Mouse (Mus musculus): ENCODE results near the gene Scand1.

The Scand1 gene

DNA sequence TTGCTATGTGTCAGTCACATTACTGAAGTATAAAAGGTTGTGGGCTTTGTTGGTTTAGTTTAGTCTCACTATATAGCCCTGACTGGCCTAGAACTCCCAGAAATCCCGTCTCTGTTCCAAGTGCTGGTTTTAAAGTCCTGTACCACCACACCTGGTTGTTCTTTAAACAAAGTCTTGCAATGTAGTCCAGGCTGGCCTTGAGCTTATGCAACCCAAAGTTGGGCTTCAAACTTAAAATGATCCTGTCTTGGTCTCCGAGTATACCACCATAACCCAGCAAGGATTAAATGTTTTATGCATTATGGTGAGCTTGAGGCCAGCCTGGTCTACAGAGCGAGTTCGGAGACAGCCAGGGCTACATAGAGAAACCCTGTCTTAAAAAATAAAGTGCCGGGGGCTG, 2.6 kb downstream of the Scand1 start:
- DNase-seq (ENCODE audit: extremely low spot score, low spot score) = no peak

DNA sequence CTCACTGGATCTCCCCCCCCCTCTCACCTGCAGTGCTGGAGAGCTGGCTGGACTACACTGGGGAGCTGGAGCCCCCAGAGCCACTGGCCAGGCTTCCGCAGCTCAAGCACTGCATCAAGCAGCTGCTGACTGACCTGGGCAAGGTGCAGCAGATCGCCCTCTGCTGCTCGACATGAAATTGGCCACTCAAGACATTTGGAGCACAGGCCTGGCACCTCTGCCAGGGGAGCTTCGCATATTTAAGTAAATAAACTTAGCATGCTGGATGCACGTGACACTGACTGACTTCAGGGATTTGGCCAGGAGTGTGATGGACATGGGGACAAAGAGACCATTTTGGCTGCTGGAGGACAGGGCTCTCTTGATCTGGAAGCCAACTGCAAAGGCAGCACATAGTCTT, 5.2 kb downstream of the Scand1 start:
- DNase-seq (ENCODE audit: extremely low spot score, low spot score) = no peak

DNA sequence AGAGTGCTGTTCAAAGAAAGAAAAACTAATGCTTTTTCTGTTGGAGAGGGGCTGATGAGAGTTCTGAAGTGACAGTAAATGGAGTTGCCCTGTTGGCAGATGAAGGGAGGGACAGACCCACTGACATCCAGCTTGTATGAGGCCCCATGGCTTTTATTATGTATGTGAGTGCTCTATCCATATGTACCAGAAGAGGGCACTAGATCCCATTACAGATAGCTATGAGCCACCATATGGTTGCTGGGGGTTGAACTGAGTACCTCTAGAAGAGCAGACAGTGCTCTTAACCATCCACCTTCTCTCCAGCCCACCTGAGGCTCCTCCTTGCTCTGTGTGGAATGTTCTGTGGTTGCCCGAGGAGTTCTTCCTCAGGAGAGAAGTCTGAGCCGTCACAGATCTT, 6.7 kb downstream of the Scand1 start:
- no peak for DNase-seq (ENCODE audit: extremely low spot score, low spot score)

DNA sequence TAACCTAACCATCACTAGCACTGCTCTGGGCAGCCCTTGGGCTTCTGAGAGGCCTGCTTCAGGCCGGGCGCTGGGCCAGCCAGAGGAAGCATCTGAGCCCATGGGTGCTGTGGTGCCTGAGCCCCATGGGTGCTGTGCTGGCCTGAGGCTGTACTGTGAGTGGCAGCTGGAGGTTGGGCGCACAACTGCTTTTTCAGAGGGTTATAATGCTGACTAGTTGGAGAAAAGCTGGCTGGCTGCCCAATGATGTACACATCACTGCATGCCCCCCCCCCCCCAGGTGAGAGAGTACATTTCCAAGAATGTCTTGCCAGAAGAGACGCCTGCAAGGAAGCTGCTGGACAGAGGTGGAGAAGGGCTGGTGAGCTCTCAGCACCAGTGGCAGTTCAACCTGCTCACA, 8.2 kb downstream of the Scand1 start:
- DNase-seq (ENCODE audit: extremely low spot score, low spot score) = no peak

DNA sequence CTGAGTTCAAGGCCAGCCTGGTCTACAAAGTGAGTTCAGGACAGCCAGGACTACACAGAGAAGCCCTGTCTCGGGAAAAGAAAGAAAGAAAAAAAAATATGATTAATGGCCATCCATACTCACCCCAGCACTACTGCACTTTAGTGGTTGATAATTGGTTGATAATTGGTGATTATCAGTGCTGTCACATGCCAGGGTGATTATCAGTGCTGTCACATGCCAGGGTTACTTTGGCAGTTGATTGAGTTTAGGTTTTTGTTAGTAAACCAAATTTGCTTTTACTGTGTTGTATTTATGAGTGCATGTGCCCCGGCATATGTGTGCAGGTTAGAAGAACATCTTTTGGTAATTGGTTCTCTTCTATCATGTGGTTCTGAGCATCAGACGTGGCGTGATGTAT, 10.4 kb downstream of the Scand1 start:
- DNase-seq (ENCODE audit: extremely low spot score, low spot score) = no peak

DNA sequence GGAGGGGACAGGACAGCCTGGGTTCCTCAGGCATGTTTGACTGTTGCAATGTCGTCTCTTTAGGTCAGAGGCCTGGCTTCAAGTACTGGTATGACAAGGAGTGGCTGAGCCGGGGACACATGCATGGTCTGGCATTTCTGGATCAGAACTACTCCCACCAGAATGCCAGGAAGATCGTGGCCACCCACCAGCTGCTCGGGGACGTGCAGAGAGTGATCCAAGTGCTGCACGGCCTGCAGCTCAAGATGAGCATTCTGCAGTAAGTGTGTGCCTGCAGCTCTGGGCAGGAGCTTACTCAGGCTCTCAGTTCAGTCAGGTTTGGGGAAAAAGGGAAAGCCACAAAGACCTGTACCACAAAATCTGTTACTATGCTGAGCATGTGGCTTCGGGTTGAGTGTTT, 14.0 kb downstream of the Scand1 start:
- DNase-seq (ENCODE audit: extremely low spot score, low spot score) = no peak

DNA sequence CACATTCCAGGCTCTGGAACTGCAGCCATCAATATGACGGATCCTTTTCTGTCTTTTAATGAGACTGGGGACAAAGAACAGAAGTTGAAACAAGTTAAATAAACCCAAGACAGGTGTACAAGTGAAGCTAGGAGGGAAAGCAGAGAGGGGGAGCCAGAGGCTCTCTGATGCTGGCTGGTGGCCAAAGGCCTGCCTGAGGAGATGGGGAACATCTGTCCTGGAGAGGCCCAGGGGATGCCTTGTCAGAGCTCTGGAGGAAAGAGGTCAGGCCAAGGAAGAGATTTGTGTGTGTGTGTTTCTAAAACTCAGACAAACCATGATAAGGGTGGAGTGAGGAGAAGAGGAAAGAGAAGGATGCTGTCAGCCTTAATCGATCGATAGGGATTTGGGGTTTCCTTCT, 14.9 kb downstream of the Scand1 start:
- no peak for DNase-seq (ENCODE audit: extremely low spot score, low spot score)

DNA sequence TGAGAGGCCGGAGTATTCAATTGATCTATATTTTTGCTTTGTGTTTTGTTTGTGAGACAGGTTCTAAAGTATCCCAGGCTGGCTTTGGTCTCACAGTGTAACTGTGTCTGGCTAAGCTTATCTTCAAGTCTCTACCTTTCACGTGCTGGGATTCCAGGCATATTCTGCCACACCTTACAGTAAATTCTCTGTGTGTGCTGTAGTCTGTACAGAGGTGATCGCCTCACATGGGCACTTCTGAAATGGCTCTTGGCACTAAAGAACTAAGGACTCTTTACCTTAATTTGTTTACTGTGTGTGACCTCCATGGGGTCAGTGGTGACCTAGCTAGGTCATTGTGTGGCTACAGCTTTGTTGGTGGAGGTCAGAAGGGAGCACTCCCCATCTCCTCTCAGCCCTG, 16.3 kb downstream of the Scand1 start:
- no peak for DNase-seq (ENCODE audit: extremely low spot score, low spot score)

DNA sequence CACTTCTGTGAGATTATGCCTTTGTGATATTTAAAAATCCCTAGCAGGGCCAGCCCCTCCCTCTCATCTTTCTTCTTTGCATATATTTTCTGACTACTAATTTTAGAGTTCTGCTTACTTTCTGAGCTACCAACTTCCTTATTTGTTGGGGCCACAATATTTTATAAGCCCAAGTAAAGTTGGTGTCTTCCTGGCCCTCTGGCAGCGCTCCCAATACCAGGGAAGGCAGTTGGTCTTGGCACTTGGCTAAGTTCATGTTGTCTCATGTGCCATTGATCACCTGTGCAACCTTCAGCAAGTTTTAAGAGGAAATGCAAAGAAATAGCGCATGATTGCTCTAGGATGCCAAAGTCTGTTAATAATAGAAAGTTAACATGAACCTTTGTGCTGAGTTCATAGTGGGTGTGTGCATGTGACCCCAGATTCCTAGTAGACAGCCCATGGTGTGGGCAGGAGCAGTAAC, 16.9 kb downstream of the Scand1 start:
- DNase-seq (ENCODE audit: extremely low spot score, low spot score) = no peak

DNA sequence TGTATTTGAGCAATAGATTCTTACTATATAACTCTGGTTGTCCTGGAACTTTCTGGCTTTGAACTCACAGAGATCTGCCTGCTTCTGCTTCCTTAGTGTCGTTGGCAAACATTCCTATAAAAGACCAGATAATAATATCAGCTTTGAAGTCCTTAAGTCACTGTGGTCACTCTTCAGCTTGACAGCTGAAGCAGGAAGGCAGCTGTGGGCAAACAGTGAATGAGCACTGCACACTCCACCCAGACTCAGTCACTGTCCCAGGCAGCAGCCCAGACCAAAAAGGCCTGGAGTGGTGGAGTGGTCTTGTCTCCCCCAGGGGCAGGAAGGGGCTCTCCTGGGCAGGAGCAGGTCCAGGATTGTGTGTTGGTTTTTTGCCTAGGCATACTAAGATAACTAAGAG, 20.5 kb downstream of the Scand1 start:
- no peak for DNase-seq (ENCODE audit: extremely low spot score, low spot score)

DNA sequence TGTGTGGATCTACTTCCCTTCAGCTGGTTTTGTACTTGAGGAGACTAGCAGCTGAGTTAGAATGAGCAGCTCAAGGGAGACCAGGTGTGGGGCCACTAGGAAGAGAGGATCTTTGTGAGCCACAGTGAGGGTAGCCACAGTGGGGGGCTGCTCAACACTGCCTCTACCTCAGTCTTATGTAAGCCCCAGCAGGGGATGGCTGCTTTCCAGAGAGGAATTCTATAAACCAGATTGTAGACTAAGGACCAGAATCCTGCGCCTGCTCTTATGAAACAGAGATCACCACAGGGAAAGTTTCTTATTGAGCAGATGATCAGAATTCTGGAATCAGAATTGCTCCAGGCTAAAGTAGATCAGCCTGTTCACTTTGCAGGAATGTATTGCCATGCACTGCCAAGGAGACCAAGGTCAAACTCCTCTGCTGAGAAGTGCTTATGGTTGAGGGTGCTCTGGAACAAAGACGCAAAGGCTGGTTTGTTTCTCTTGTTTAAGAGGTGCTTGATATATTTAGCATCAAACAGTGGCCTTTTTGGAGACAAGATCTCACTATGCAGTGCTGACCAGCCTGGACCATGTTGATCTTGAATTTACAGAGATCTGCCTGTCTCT, 22.8 kb downstream of the Scand1 start:
- no peak for DNase-seq (ENCODE audit: extremely low spot score, low spot score)

DNA sequence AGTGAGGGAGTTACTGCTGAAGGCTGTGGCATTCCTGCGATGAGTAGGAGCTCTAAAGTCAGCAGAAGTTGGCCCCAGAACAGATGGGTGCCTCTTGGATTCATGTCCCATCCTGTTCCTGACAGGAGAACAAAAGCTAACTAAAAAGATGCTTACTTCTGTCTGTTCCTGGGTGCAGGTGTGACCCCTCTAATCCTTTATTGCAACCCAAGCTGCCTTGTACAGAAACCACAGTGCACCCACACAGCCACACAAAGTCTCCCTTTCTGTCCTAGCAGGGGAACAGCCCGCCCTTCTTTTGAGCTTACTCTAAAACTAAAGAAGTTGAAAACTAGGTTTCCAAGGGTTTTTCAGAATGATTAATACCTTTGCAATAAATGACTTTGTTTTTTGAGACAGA, 24.3 kb downstream of the Scand1 start:
- DNase-seq (ENCODE audit: extremely low spot score, low spot score) = no peak

DNA sequence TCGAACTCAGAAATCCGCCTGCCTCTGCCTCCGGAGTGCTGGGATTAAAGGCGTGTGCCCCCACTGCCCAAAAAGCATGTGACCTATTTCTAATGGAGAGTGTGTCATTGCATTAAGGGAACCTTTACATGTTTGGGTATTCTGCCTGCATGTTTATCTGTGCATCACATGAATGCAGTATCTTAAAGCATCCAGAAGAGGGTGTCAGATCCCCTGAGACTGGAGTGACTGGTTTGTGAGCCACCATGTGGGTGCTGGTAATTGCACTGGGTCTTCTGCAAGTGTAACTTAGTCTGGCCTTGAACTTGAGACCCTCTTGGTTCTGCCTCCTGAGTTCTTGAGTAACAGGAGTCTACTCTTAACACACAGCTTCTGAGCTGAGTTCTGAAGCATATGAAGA, 25.8 kb downstream of the Scand1 start:
- no peak for DNase-seq (ENCODE audit: extremely low spot score, low spot score)

DNA sequence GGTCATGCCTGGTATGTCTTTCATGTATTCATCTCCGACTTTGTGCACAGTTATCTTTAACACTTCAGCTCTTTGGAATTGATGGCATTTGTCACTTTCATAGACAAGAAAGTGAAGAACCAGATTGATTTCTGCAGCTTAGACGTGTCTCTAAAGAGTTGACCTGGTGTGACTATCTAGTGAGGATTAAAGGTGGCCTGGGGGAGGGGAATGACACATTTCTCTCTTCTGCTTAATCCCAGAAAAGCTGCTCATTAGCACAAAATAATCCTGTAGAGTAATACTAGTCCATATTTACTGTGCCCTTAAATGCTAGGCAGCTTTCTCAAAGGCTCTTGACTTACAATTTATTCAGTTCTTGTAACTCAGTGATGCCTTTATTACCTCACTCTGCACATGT, 27.3 kb downstream of the Scand1 start:
- DNase-seq (ENCODE audit: extremely low spot score, low spot score) = no peak

DNA sequence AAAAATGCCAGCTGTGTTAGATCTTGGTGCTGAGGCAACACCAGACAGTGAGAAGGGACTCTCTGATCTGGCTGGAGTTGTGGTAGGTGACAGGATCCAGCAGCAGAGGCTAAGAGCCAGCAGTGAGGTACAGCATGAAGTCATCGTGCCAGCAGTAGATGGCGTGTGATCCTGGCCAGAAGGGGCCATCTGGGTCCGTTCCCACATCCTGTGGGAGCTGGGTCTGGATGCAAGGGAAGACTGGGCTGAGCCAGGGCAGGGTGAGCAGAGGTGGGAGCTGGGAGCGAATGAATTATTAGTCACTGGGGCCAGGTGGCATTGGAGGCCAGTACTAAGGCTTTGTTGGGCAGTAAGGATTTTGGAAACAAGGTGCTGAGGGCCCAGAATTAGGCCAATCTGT, 31.3 kb downstream of the Scand1 start:
- DNase-seq (ENCODE audit: extremely low spot score, low spot score) = no peak

DNA sequence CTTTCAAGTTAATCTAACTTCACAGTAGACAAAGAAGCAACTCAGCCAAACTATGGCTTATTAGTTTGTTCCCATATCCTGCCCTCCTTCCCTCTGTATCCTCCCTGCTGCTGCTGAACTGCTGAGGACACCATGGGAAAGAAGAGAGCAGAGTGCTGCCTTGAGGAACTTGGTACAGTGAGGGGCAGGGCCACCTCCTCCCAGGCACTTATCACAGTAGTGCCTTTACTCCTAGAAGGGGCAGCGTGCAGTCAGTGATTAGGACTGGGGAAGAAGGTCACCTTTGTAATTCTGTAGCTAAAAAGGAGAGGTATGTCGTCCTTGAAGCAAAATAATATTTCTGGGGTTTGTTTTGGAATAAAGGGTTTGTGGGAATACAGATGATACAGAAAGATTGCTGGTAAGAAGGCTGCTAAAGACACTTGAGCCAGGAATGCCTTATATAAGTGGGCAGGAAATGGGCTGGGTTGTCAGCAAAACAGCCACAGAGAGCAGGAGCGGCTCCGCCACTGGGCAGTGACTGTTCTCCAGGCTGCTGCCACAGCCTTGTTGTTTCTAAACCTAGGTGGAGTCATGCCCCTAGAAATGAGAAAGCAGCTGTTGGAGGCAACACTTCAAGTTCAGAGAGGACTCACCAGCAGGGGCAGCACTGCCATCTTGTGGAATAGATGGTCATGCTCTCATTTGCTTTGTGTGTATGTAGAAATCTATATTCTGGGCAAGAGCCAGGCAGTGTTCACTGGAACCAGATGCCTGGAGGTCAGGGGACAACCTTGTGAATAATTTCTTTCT, 34.1 kb downstream of the Scand1 start:
- peak; percentile 59 for DNase-seq (ENCODE audit: extremely low spot score, low spot score)

DNA sequence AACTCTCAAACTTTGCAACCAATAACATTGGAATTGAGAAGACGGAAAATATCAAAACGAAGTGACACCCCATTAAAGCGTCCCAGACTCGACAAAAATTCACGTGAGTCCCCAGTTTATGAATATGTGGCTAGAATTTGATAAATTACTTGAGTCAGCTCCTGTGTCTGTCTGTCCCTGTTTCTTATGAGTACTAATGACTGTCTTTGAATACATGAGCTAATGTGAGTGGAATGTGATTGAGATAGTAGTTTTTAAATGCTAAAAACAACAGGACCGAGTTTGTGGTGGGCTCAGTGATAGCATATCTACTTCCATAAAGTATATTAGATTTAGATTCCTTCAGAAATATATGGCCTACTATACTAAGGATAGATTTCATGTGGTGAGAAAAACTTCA, 40.0 kb downstream of the Scand1 start:
- DNase-seq (ENCODE audit: extremely low spot score, low spot score) = no peak

DNA sequence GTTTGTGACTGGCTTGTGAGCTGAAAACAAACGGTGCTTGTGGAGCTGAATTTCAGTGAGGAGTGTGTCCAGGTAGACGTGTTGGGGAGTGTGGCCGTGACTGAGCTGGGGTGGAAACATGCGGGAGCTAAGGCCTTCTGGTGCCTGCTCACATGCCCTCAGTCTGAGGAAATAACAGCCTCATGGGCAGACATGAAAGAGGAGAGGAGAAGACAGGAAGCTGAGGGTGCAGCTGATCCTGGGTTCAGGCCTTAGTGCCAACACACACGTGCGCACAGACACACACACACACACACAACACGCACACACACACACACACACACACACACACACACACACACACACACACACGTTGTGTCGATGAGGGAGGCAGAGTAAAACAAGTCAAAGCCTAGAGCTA, 44.9 kb downstream of the Scand1 start:
- no peak for DNase-seq (ENCODE audit: extremely low spot score, low spot score)

DNA sequence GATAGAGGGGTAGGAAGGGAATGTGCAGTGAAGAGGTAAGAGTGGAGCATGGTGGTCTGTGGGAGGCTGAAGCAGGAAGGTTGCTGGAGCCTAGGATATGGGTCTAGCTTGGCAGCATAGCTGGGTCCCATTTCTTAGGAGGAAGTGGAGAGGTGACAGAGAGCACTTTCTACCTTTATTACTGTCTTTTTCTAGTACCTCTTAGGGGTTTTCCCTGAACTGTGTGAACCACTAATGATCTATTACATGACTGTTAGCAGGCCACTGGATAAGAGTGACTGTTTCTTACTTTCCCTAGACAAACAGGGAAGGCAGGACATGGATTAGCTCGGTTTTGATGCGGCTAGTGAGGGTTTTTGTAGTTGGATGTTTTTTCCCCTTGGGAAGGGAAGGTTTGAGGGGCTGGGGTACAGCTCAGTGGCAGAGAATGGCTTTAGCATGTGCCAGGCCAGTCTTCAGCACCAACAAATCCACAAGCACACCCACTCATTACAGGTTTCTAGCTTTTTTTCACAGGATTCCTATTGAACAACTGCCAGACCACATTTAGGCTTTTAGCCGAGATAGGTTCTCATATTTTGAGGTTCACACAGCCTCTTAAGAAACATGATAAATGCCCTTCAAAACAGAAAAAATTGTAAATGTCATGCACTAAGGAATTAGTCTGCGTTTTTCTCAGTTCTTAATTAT, 49.2 kb downstream of the Scand1 start:
- DNase-seq (ENCODE audit: extremely low spot score, low spot score) = no peak

Data from neural tube, embryonic 10.5 days (tissue).